Mouse (Mus musculus) MN1 (cell line): ENCODE data around the gene Tead1.
A peak's percentile ranks its signal among the peaks of the same experiment; 100 is the strongest.

ENCODE experiments used
- DNase-seq: peaks from one replicate; pipeline ENCODE4 v3.0.0-alpha.2; 2016; ENCODE audit warnings: low spot score

Gene Tead1

DNA sequence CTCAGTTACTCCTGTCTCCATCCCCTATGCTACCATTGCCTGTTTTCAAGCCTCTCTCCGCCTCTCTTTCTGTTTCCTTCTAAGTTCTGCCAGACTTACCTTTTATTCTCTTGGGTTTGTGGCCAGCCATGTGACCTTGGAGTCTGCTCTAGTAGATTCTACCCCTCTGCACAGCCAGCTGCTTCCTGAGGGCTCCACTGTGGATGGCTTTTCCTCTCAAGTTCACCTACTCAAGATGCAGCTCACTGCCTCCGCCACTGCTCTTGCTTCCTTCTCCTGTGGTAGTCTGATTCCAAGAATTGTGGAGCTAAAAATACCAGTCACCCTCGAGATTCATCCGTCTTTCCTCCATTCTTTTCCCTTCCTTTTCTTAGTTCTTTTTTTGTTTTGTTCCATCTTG lies 140.7 kb downstream of the Tead1 start:
- no peak for DNase-seq

DNA sequence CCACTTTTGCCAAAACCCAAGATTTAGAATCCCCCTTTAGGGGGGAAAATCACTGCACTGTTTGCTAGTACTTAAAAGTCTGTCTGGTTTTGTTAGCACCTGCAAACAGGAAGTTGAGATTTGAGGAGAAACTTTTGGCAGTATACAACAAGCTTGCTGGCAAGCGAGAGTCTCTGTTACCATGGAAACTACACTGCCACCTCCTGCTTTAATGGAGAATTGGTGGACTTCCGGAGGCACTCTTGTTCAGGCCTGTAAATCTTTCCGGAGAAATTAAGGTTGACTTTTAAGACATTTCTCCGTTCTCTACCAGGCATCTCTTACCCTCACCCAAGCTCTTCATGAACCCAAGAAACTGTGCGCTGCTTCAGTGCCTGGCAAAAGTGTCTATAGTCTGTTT lies 143.8 kb downstream of the Tead1 start:
- DNase-seq: peak; percentile 54

DNA sequence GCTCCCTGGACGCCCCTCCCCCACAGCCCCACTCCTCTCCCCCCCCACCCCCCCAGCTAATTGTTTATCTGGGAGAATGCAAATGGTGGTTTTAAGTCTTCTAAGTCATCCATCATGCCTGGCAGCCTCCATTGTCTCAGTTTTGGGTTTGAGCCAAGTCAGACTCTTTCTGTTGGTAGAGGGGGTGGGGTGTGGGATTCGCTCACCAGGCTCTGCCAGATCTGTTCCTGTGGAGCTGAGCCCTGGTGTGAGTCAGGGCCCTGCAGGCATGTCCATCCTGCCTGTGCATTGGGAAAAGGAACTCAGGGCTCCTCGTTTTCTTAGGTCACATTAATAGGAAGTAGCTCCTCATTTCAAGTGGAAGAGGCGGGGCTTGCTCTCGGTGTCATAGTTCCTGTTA lies 144.5 kb downstream of the Tead1 start:
- peak; percentile 96 for DNase-seq

DNA sequence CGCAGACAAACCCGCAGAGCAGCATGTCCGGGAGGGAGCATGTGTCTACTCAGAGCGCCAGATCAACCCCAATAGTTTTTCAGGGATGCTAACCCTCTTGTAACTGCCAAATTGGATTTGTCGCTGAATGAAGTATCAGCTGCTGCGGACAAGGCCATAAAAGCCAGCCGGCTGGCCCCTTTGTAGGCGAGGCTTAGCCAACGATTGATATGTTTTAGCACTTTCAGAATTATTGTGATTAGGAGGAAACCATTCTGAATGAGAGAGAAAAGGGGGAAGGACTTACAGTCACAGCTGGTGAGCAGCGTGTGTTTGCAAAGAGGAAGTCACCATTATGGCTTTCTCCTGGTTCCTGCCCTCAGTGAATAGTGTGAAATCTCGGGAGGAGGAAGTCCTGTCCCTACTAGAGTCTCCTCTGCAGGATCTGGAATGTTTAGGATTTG lies 146.2 kb downstream of the Tead1 start:
- DNase-seq: peak; percentile 38

DNA sequence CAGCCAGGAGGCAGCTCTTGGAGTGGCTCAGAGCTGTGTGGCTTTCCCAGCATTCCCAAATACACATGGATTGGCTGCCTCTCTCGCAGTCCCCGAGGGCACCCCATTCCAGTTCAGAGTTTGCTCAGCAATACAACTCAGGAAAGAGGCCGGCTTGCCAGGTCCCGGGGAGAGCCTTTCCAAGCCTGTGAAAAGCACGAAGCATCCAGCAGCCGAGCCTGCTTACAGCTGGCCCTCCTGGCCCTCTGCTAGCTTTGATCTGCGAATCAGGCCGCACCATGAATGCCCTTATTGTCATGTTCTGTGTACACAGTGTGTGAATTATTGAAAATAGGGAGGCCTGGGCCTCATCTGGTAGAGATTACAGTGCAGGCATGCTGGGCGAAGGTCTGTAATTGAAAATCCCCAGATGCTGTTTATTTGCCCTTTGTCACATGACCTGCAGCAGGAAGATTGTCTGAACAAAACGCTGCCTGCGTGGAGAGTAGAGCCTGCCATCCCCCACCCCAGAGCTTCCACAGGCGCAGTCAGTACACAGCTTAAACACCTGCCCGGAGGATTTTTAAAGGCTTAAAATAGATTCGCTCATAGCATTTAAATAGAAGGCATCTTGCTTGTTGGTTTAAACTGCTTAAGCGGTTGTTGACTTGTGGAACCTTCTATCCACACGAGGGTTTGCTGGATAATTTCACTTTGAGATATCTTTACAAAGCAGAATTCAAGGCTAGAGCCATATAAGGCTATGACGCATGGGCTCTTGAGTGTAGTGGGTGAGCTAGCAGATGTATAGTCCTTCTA lies 147.2 kb downstream of the Tead1 start:
- peak; percentile 92 for DNase-seq

DNA sequence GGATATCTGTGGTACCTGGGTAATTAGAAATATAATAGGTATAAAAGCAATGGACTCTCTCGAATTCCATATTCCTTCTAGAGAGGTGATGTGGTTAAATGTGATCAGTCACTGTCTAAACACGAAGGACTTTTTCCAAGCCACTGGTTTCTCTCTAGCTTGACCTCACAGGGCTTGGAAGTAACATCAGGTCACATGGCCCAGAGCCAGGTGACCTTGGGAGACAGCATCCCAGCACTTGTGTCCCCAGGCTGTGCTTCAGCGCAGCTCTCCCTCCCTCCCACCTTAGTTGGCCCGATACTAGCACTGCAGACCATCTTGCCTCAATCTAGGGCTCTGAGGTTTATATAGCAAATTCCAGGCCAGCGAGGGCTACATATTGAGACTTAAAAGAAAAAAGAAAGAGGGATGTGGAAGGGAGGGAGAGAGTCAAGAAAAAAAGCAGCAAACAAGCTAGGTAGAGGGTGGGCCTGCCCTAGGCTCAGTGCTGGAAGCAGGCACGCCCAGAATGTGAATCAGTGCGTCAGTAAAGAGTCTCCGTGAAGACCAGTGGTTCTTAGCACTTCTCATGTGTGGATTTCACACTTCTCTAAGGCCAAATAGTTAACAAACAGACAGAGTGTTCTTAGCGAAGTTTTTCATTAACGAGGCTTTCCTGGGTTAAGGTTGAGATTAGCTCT lies 149.0 kb downstream of the Tead1 start:
- DNase-seq: no peak

DNA sequence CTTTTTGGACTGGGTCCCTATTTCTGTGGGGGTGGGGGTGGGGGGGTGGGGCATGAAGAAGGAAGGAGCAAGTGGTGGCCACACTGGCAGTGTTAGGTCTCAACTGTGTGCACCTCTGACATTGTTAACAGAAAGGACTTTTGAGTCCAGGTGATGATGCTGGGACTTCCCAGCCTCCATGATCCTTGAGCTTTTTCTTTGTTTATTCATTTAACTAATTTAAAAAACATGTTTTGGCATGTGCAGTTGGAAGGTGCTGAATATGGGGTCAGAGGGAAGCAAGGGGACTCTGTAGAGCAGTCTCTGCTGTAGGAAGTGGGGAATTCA lies 149.5 kb downstream of the Tead1 start:
- no peak for DNase-seq

DNA sequence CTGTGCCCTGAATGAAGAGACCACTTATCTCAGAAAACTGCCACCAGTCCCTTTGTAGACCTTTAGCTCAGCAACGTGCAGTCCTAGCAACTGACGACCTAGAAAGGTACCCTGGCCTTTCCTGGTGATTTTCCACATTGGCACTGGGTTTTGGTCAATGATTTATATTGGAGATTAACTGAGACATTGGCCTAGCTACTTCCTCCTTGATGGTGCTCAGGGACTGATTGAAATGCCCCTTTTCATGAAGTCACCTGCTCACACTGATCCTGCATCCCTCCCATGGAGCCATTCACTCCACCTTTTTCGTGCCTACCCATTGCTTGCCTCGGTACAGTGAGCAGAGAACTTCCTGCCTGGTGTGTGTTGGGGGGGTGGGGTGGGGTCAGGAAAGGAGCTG lies 151.8 kb downstream of the Tead1 start:
- DNase-seq: no peak

DNA sequence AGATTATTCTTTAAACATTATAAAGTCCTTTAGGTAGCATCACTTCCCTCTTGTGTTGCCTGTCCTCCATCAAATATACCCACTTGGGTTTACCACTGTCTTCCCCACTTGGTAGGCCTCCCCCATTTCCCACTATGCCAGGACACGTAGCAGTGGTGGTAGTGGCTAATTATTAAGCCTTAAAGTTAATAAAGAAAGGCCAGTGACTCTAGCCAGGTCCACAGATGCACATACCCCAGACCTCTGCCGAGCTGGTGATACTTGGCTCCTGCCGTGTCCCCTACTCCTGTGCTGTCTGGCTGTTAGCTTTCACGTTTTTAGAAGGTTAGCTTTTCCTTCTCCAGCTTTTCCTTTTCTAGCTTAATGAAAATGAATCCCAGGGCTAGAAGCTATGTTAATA lies 152.3 kb downstream of the Tead1 start:
- DNase-seq: no peak

DNA sequence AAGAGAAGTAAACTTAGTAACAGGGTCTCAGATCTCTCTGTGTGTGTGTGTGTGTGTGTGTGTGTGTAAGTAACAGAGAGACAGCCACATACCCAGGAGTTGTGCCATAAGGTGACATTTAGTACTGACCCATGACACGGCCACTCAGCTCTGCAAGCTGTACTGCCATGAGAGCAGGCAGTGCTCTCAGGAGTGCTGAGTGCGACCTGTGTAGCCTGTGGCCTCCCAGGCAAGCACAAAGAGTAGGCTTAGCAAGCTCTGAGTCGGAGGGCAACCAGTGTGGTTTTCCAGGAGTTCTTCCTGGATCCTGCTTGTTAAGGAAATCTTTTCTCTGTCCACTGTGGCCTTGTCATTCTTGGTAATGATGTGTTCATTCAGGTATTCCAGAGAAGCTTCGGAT lies 154.0 kb downstream of the Tead1 start:
- no peak for DNase-seq

DNA sequence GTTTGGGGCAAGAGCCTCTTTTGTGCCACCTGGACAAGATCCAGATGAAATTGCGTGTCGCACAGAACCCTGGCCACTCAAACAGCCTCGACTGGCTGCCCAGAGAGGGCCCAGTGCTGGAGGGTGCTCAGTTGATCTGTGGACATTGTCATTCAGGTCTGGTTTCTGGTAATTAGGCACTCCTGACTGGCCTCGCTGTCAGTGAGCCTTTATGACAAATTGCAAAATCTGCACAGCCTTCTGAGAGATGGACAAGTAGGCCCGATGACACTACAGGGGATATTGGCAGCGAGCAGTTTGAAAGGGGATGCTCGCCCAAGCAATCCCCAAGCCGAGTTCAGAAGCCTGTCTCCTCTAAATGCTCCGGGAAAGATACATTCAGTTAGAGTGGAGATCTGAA lies 157.0 kb downstream of the Tead1 start:
- no peak for DNase-seq

DNA sequence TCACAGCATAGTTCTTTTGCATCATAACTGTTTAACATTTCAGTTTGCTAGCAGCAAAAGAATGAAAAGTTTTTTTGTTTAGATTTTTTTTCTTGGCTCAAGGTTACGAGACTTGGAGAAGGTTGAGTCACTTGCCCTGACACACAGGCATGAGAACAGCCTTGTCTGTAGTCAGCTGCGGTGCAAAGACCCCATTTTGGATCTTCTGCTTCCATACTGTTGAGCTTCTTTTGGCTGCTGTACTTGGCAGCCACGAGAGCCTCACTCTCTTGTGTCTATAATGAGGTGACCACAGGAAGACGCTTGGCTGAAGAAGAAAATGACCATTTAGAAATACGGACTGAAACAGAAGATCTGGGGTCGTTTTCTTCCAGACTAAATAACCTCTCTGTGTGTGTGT lies 159.0 kb downstream of the Tead1 start:
- DNase-seq: no peak

DNA sequence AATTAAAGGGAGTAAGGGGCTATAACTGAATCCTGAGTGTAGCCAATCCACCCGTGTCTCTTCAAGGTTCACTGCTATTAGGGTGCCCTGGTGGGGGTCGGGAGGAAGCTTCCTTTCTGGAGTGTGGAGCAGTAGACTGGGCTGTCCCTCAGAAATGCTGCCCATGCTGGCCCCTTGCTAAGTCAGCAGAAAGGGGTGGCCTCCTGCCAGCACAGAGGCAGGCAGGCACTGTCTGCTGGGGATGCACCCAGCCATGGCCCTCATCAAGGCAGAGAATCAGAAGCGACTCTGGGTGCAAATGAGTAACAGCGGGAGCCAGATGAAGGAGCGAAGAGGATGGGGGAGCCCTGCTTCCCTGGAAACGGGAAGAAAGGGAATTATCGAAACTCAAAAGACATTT lies 161.2 kb downstream of the Tead1 start:
- DNase-seq: no peak

DNA sequence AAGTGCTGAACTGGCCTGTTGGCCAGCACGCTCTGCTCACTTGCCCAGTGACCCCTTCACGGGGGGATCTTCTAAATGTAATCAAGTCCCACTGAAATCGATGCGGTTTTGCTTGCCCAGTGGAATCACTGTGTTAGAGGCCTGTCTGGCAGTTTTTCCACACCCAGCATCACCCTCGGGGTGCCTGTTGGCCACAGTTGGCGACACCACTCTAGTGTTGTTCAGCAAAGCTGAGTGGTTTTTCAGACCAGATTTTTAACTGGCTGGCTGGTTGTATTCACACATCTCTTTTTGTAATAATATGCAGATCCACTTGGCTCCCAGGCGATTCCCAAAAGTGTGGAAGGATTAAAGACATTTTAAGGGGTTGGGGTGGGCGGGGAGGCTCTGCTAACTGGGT lies 161.8 kb downstream of the Tead1 start:
- no peak for DNase-seq

DNA sequence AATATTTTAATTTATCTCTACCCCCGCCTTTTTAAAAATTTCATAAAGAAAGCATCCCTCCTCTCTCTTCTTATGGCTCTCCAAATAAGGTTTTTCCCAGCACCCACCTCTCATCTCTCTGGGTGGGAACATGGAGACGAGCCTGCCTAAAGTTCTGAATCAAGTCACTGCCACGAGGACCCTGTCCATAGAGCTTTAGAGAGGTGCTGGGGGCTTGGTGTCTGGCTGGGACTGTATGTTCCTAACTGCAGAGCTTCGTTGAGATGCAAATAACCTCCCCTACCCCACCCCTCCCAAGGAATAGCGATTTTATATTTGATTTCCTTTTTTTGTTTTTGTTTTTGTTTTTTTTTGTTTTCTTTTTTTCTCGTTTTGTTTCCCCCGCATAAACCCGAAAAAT lies 162.4 kb downstream of the Tead1 start:
- no peak for DNase-seq

DNA sequence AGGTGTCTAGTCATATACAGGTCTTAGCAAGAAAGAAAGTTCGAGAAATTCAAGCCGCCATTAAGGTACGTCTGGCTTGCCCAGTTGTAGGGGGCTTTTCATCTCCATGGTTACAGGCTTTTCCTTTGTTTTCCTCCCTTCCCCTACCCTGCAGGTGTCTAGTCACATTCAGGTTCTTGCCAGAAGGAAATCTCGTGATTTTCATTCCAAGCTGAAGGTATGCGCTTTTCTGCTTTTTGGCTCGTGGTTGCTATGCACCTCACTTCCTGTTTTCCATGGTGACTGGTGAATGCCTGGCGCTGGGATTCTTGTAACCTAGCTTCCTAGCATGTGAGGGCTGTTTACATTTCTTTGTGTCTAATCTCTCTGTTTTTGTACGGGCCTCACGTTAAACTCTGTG lies 162.8 kb downstream of the Tead1 start:
- DNase-seq: no peak

DNA sequence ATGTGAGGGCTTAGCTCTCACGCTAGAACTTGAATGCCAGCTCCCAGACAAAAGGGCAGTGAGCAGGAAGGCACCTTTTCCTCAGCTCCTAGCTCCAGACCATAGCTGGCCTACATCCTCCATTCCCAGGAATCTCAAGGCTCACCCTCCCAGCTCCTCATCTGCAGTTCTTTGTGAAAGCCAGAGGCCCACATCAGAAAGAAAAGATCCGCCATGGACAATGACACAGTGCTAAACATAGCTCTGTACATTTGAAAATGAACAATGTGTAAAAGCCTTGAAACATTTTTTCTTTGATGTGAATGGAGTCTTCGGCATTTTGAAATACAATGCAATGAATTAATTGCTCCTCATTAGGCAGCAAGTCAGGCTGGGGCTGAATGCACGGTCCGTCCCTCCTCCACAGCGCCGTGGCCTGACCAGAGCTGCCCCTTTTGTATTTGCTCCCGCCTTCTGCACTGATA lies 172.2 kb downstream of the Tead1 start:
- peak; percentile 27 for DNase-seq

DNA sequence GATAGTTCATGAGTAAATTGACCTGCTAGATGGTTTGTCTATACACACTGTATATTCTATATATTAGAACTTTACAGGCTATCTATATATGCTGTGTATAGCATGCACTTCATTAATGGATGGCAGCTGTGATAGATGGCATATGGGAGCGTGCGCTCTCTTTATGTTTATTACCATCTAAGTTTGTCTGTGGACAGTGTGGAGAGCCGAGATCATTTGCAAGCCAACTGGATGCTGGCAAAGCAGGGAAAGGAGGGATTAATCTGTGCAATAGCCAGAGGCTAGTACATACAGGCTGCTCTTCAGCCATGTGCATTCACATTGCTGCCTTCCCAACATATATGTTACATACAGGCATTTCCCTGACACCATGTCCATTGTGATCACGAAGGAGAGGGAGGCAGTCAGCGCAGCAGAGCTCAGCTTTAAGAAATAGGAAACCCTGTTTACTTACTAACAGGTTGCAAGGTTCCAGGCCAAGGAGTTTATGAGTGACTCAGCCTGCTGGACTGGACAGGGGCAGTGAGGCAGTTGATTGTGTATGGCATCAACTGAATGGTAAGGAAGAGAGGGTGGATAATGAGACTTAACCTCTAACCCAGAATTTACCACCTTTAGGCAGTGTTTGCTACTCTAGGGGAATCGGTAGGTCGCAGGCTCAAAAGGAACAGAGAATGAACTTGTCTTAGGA lies 173.2 kb downstream of the Tead1 start:
- DNase-seq: peak; percentile 45

DNA sequence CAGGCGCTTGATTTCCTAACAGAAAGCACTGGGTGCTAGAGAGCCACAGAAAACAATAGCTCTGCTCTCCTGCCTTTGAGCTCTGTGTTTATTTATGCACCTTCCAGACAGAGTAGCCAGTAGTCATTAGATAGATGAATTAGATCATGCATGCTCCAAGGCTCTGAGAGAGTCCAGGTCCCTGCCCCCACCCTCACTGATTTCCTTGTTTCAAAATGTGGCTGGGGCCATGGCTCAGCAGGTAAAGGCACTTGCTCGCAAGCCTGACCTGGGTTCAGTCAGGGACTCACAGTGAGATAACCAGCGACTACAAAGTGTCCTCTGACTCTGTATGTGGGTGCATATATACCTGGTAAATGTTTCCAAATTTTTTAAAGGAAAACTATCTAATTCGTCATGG lies 174.7 kb downstream of the Tead1 start:
- DNase-seq: peak; percentile 30

DNA sequence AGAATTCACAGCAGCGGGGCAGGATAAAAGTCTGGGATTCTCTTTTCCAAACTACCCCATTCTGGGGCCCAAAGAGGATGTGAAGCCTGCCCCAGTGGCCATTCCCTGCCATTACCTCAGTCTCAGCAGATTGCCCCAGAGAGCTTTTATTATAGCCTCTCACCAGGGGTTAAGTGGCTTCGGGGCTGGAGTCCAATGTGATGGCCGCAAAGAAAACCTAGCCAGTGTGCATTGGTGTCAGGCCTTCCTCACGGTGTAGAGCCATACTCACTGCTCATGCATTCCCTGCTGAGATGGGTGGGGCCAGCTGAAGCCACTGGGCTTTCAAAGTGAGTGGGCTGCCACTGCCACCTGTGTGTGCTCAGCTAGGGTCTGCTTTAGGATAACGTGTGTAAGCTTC lies 175.4 kb downstream of the Tead1 start:
- peak; percentile 39 for DNase-seq

DNA sequence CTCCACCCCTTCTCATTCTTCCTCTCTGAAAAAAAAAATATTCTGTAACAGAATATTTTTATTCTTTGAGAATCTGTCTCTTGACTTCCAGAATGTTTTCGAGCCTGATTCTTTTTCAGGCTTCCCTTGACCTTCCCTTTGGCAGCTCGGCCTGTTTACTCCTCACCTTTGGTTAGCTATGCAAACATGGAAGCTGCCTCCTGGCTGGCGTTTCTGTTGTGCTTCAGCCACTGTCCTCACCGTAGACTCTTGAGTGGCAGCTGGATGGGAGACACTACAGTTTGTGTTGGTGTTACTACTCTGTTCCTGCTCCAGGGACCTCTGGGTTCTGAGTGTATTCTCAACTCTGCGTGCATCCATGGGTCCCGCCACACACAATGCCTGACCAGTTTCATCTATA lies 176.3 kb downstream of the Tead1 start:
- no peak for DNase-seq

DNA sequence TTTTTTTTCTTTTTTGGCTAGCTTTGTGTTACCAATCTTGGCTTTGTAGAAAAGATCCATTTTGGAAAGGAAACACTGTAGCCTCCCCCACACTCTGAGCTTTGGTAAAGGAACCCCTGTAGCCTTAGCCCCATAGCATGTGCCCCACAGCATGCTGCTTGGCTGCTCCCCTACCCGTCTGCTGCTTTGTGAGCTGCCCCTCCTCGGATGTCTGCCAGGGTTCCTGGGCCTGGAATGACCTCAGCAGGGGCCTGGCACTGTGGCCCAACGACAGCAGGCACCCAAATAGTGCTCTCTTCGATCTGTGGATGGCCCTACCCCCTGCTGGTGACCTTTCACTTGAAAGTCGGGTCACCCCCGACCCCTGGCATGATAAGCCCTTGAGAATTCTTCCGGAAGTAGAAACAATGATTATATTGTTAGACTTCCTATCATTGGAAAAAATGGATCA lies 177.0 kb downstream of the Tead1 start:
- peak; percentile 54 for DNase-seq

DNA sequence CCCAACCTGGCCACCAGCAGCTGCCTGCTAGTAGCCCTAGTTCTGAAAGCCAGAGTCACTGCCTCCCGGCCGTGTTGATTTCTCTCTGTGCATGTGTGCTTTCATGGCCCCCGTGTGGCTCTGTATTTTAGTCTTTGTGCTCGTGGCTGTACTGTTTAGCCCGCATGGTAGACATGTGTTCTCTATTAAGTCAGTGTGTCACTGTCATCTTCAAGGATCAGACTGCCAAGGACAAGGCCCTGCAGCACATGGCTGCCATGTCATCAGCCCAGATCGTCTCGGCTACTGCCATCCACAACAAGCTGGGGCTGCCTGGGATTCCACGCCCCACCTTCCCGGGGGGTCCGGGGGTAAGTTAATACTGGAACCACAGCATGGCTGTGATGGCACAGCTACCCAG lies 177.5 kb downstream of the Tead1 start:
- DNase-seq: no peak
